8 mouse cellular contexts compared by ENCODE assay signal in genomic region chr2:90940233-90941229, GRCm38 (mm10). TPM values are rescaled to one million over a fixed set of nuclear protein-coding genes. Genes with fewer than 3 reads are reported as not detected.
DNase-seq lines count a peak whose midpoint lies in the region; ATAC-seq and TF ChIP-seq lines count a peak whose summit lies in the region.

Celf1 (plus strand) TSS chr2:90940382.

- peak; percentile 85 for TF ChIP-seq CTCF in heart, adult 2 months (IDR thresholded peaks at IDR 0.05)
- peak; percentile 65 for TF ChIP-seq CTCF in midbrain, postnatal 0 days (IDR thresholded peaks at IDR 0.05)

- intact Hi-C loops in heart, adult 2 months (cut with DNase I) = loop anchor here (5.0 kb wide), 3 partner anchors 112 to 162 kb away; partner anchors contain the start of gene Psmc3

- H3K9ac ChIP-seq in embryonic facial prominence, embryonic 13.5 days = peak within 1 kb of the TSS; percentile 98
- H3K9ac ChIP-seq in heart, adult 2 months (ENCODE audit: low read depth, low read length) = peak within 1 kb of the TSS; percentile 99
- peak within 1 kb of the TSS; percentile 87 for H3K9ac ChIP-seq in limb, embryonic 15.5 days
- peak within 1 kb of the TSS; percentile 89 for H3K9ac ChIP-seq in midbrain, postnatal 0 days (replicated peaks; ENCODE audit: low read length, poor library complexity, severe bottlenecking)

- peak within 1 kb of the TSS; percentile 97 for H3K4me3 ChIP-seq in embryonic facial prominence, embryonic 13.5 days
- peak within 1 kb of the TSS; percentile 99 for H3K4me3 ChIP-seq in heart, adult 2 months
- H3K4me3 ChIP-seq in limb, embryonic 15.5 days = peak within 1 kb of the TSS; percentile 98
- peak within 1 kb of the TSS; percentile 73 for H3K4me3 ChIP-seq in midbrain, postnatal 0 days (ENCODE audit: low read depth, low read length)

- peaks cover 3% of the 10 kb centered on the region; the same call in 1 of the 2 replicates for H3K36me3 ChIP-seq in embryonic facial prominence, embryonic 13.5 days
- peaks cover 23% of the 10 kb centered on the region for H3K36me3 ChIP-seq in heart, adult 2 months (ENCODE audit: control insufficient read depth, insufficient read depth, low read length)
- no peaks in the 10 kb centered on the region for H3K36me3 ChIP-seq in limb, embryonic 15.5 days
- H3K36me3 ChIP-seq in midbrain, postnatal 0 days (ENCODE audit: insufficient read depth, low read length) = no peaks in the 10 kb centered on the region

- peak; percentile 73 for DNase-seq in 3T3-L1 (ENCODE audit: low read depth, low spot score)
- DNase-seq in adrenal gland, postnatal 36 days = peak; percentile 89 to 92
- peak; percentile 88 to 91 for DNase-seq in heart, adult 2 months
- peak; percentile 63 to 81 for DNase-seq in kidney, adult 8-10 months
- DNase-seq in midbrain, postnatal 0 days (ENCODE audit: low spot score) = peak; percentile 93
- DNase-seq in spleen, postnatal 10 days (ENCODE audit: low spot score in 2 of 2) = peak; percentile 84 to 90

- H3K79me2 ChIP-seq in heart, adult 2 months (replicated peaks; ENCODE audit: control insufficient read depth, insufficient read depth, low read length) = peaks cover 9% of the 10 kb centered on the region

- peaks cover 23% of the 10 kb centered on the region for H3K4me1 ChIP-seq in embryonic facial prominence, embryonic 13.5 days
- peaks cover 7% of the 10 kb centered on the region for H3K4me1 ChIP-seq in heart, adult 2 months (ENCODE audit: control insufficient read depth, insufficient read depth, low read length)
- H3K4me1 ChIP-seq in limb, embryonic 15.5 days = peaks cover 20% of the 10 kb centered on the region
- peaks cover 13% of the 10 kb centered on the region for H3K4me1 ChIP-seq in midbrain, postnatal 0 days (ENCODE audit: insufficient read depth, low read length)

- peak within 1 kb of the TSS; percentile 95 for H3K27ac ChIP-seq in embryonic facial prominence, embryonic 13.5 days
- H3K27ac ChIP-seq in heart, adult 2 months = peak within 1 kb of the TSS; percentile 92
- H3K27ac ChIP-seq in limb, embryonic 15.5 days = peak within 1 kb of the TSS; percentile 96
- H3K27ac ChIP-seq in midbrain, postnatal 0 days (ENCODE audit: low read depth, low read length) = peak within 1 kb of the TSS; percentile 90

- no peaks in the 10 kb centered on the region for H3K27me3 ChIP-seq in embryonic facial prominence, embryonic 13.5 days
- no peaks in the 10 kb centered on the region for H3K27me3 ChIP-seq in heart, adult 2 months (ENCODE audit: control insufficient read depth, insufficient read depth, low read length)
- no peaks in the 10 kb centered on the region for H3K27me3 ChIP-seq in limb, embryonic 15.5 days
- H3K27me3 ChIP-seq in midbrain, postnatal 0 days (ENCODE audit: insufficient read depth, low read length) = no peaks in the 10 kb centered on the region

- TF ChIP-seq EP300 in heart, adult 2 months (IDR thresholded peaks at IDR 0.05; ENCODE audit: insufficient read depth, low read depth, low read length) = no peak

- WGBS in embryonic facial prominence, embryonic 13.5 days = under 1% methylated on average over 95 of the region's 113 CpGs
- under 1% methylated on average over 99 of the region's 113 CpGs for WGBS in heart, adult 2 months
- WGBS in limb, embryonic 15.5 days = under 1% methylated on average over 84 of the region's 113 CpGs
- under 1% methylated on average over 75 of the region's 113 CpGs for WGBS in midbrain, postnatal 0 days

- peak; percentile 91 for ATAC-seq in embryonic facial prominence, embryonic 13.5 days (ENCODE audit: insufficient number of reproducible peaks, insufficient read depth, low FRiP score, low TSS enrichment, low read depth)
- peak; percentile 90 for ATAC-seq in limb, embryonic 15.5 days (ENCODE audit: insufficient number of reproducible peaks, low FRiP score, low TSS enrichment, low read depth)
- peak; percentile 95 for ATAC-seq in midbrain, postnatal 0 days (ENCODE audit: low FRiP score)

- peak within 1 kb of the TSS; percentile 77 for H3K4me2 ChIP-seq in embryonic facial prominence, embryonic 13.5 days
- H3K4me2 ChIP-seq in limb, embryonic 15.5 days = peak within 1 kb of the TSS; percentile 72
- peak within 1 kb of the TSS; percentile 65 for H3K4me2 ChIP-seq in midbrain, postnatal 0 days (ENCODE audit: low read depth, low read length, poor library complexity, severe bottlenecking)

- no peaks in the 10 kb centered on the region for H3K9me3 ChIP-seq in embryonic facial prominence, embryonic 13.5 days
- no peaks in the 10 kb centered on the region for H3K9me3 ChIP-seq in limb, embryonic 15.5 days
- H3K9me3 ChIP-seq in midbrain, postnatal 0 days (ENCODE audit: low read length) = no peaks in the 10 kb centered on the region

- TF ChIP-seq POLR2A in heart, adult 2 months (IDR thresholded peaks at IDR 0.05; ENCODE audit: insufficient read depth, low read depth, low read length) = no peak

RNA-seq across cellular contexts. Expression of gene Celf1, which starts in this region (rescaled TPM):
- total RNA-seq in adrenal gland, postnatal 36 days (2021) = 100 to 1,000 TPM in 1 of 2 experiments, 10 to 100 TPM in 1; 92.7 to 101 TPM
- polyA plus RNA-seq in embryonic facial prominence, embryonic 13.5 days (2015; fragmentation: Nextera tagmentation; extraction: Ambion mirVana) = 82.5 and 91.3 TPM in 2 replicates
- 10 to 100 TPM; 69.2 to 77.7 TPM for total RNA-seq in heart, adult 2 months (2021)
- 39.2 and 74.0 TPM in 2 replicates for polyA plus RNA-seq in heart, adult 2 months (2012; rRNA removed)
- polyA plus RNA-seq in limb, embryonic 15.5 days (2015; fragmentation: Nextera tagmentation; extraction: Ambion mirVana) = 56.9 and 61.2 TPM in 2 replicates
- total RNA-seq in midbrain, postnatal 0 days (2014; rRNA removed) = 82.5 and 85.4 TPM in 2 replicates
- 62.9 and 69.5 TPM in 2 replicates for polyA plus RNA-seq in midbrain, postnatal 0 days (2015; fragmentation: Nextera tagmentation; extraction: Ambion mirVana)

Comparison
In these comparisons a context has a peak if more than half of its experiments do, and no peak if none do; other contexts are left out.
1. Peak in every context shown above with its lines: DNase-seq, ATAC-seq, H3K4me3 ChIP-seq and H3K27ac ChIP-seq.